Mouse (Mus musculus): ENCODE measurements around the gene Zkscan5.
"Not testable (repeated sequence)": the region's sequence is repeated elsewhere in the genome, so short reads cannot be mapped to it uniquely, and the experiment has no call there.

The Zkscan5 gene

DNA sequence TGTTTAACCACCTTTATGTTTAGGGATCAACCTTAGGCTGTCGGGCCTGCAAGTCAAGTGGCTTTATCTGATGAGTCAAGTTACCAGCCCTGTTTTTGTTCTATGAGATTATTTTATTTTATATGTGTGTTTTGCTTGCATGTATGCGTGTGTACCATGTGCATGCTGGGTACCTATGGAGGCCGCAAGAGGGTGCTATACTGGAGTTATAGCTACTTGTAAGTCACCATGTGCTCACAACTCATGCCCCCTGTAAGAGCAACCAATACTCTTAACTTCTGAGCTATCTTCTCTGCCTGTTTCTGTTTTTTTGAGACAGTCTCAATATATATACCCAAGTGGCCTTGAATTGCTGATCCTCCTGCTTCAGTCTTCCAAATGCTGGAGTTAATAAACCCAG, 9.1 kb downstream of the Zkscan5 start:
- no peak for DNase-seq (ENCODE audit: low read depth, low spot score)

DNA sequence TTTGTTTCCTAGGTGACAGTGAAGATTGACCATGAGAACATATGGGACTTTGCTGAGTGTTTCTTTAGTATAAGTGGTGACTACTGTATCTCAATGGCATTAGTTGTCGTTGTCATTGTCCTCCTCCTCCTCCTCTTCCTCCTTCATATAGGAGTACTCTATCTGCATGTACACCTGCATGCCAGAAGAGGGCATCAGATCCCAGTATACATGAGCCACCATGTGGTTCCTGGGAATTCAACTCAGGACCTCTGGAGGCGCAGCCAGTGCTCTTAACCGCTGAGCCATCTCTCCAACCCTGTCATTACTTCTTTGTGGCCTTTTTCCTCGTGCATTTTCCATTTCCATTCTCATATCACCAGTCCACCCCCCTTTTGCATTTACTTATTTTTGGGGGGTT, 10.3 kb downstream of the Zkscan5 start:
- no peak for DNase-seq (ENCODE audit: low read depth, low spot score)

DNA sequence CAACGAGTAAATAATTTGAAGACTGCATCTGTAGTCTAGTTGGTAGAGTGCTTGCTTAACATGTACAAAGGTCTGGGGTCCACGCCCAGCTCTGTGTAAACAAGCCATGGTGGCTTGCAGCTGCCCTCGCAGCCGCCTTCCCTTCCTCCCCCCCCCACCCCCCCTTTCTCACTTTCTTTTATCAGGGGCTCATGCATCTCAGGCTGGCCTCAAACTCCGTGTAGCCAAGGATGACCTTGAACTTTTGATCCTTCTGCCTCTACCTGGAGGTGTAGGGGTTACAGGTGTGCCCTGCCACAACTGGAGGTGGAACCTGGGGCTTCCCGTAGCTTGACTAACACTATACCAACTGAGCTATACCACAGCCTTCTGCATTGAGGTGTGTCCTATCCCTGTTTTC, 13.4 kb downstream of the Zkscan5 start:
- no peak for DNase-seq (ENCODE audit: low read depth, low spot score)

DNA sequence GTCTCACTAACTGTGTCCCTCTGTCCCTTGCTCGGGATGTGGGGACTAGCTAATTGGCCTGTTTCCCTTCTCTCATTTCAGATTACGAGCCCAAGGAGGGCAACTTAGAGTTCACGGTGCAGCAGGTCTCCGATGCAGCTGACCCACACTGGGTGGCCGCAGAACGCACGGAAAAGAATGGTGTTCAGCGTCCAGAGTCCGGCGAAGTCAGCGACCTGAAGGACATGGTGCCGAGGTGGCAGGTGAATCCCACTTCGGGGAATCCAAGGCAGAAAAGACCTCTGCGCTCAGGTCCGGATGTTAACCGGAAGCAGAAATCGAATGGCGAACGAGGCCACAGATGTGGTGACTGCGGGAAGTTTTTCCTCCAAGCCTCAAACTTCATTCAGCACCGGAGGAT, 13.8 kb downstream of the Zkscan5 start:
- no peak for DNase-seq (ENCODE audit: low read depth, low spot score)

DNA sequence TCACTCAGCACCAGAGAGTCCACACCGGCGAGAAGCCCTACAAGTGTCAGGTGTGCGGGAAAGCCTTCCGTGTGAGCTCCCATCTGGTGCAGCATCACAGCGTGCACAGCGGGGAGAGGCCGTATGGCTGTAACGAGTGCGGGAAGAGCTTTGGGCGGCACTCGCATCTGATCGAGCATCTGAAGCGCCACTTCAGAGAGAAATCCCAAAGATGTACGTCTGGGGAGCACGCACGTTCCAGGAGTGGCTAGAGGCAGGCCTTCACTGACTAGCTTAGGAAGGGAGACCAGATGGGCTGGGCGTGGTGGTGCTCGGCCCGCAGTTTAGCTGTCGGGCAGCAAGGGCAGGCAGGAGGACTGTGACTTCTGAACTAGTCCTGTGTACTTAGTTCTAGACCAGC, 14.3 kb downstream of the Zkscan5 start:
- DNase-seq (ENCODE audit: low read depth, low spot score): no peak

DNA sequence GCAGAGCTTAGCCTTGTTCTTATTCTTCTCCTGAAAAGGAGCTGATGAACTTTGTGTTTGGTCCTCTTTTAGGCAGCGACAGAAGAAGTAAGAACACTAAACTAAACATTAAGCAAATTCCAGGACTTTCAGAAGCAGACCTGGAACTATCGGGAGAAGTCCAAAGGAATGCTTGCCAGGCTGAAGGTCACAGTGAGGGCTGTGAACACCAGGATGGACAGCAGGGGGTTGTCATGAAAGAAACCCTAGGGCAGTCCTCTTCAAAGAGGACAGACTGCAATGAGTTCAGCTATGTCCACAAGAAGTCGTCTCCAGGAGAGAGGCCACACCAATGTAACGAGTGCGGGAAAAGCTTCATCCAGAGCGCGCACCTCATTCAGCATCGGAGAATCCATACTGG, 15.6 kb downstream of the Zkscan5 start:
- DNase-seq (ENCODE audit: low read depth, low spot score): no peak

DNA sequence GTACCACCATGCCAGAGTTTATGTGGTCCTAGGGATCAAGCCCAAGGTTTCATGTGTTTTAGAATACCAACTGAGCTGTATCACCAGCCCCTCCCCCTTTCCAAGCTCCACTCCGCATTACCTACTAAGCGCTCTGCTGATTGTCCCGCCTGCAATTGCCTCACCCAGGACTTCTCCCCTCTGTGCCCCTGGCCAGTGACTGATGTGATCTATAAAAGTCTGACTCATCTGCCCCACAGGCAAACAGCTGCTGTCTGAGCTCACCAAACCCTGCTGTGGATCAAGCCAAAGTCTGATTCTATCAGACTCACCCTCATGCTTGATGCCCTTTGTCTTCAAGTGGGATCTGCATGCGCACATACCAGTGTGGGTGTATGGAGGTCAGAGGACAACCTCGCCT, 18.5 kb downstream of the Zkscan5 start:
- no peak for DNase-seq (ENCODE audit: low read depth, low spot score)

DNA sequence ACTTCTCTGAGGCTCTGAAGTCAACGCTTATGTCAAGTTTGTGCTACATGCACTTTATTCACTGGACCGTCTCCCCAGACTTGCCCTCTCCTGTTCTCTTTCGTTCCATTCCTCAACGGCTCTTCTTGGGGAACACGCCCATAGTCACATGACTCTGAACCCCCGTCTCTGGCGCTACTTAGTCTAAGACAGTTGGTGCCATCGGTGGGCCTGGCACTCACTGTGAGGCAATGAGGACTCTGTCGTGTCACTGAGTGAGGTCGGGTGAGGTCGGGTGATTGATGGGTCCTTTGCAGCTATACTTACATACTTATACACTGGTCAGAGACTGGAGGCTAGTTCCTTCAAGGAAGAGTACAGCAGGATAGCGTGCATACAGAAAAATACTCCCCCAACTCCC, 19.0 kb downstream of the Zkscan5 start:
- DNase-seq (ENCODE audit: low read depth, low spot score): no peak

DNA sequence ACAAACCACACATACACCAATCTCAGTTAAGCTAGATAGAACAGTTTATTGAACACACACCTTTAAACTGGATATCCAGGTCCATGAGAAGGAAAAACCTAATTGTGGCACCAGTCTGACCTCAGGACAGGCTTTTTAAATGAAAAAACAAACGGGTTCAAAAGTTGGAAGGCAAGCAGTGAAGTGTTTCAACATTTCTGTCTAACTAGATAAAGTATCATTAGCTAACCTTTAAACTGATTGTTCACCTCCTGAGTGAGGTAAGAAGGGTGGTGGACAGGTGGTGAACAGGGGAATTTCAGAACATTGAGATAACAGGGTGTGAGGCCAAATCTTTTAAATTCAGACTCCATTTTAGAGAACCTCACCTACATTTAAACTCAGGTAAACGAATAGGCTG, 22.1 kb downstream of the Zkscan5 start:
- DNase-seq (ENCODE audit: low read depth, low spot score): no peak

DNA sequence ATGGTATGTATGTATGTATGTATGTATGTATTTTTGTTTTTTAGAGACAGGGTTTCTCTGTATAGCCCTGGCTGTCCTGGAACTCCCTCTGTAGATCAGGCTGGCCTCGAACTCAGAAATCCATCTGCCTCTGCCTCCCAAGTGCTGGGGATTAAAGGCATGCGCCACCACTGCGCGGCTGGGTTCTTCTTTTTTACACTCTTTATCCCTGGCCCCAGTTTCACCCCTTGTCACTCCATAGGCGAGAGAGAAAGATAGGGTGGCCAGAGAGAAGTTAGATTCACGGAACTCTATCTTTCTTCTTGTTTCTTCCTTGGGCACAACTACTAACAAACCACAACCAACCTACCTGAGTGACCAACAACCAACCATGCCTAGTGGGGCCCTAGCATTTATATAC, 24.9 kb downstream of the Zkscan5 start:
- DNase-seq (ENCODE audit: low read depth, low spot score): not testable (repeated sequence)

DNA sequence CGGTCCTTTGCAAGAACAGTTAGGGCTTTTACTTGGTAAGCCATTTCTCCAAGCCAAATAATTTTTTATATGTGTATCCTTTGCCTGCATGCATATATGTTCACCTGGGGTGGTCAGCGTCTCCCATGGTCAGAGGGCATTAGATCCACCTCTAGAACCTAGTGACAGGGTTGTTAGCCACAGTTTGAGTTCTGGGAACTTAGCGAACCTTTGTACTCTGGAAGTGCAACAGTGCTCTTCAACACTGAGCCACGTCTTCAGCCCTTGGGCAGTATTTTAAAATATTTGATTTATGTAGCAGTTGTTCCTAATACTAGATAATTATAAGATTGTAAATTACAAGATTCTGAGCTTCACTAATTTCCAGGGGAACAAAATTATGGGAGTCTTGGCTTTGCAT, 26.3 kb downstream of the Zkscan5 start:
- DNase-seq (ENCODE audit: low read depth, low spot score): no peak

DNA sequence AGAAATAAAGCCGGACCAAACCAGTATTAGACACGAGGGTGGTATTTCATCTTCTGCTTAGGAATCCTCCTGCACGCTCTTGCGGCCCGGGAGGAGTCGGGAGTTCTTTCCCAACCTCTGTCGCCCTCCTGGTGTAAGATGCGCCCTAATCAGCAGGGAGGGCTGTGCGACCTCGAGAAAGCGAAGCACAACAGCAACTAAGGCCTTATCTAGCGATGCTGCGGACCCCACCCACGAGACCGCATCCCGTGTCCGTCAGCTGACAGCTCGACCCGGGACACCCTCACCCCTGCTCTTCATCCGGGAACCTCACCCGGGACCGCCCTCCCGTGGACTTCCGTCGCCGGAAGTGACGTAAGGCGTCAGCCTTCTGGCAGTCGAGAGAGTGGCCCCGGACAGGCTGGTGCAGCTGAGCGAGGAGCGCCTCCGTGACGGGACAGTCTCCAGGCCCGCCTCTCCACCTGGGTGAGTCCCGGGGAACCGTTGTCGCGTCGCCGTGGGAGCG, 27.1 kb downstream of the Zkscan5 start, which contains the start of gene Zfp655:
Gene Zfp655 (plus strand): TSS at position 349 of the 505 bp plus-strand sequence.
- peak; percentile 98 for DNase-seq (ENCODE audit: low read depth, low spot score)

DNA sequence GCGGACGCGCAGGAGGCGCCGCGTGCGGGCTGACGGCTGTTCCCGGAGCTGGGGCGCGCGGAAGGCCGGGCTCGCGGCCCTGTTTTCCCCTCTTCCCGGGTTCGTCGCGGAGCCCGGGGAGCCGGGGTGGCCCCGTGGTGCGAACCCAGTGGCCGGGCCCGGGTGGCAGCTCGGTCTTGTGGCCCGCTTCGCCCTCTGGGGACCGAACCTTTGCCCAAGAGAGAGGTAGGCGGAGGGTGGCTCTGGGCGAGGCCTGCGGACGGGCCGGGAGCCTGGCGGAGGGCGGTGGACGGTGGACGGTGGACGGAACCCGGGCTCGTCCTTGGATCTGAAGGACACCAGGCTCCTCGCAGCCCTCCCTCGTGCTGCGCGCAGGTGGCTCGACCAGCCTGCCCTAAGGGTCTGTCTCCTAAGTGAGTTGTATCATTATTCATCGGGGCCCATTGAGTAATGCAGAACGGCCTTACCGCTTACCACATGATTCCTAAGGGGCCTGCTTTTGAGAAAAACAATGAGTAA, 27.6 kb downstream of the Zkscan5 start:
- DNase-seq (ENCODE audit: low read depth, low spot score): no peak

DNA sequence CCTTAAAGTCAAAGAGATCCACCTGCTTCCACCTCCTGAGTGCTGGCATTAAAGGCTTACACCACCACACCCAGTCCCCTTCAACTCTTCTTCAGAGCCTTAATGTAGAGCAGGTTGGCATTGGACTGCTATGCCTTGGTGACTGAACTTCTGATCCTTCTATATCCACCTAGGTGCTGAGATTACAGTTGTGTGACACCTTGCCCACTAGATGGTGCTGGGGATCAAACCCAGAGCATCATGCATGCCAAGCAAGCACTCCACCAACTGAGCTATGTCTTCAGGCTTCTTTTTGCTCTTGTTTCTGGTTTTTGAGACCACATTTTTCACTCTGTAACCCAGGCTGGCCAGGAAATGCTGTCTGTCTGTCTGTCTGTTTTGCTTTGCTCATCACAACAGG, 30.3 kb downstream of the Zkscan5 start:
- peak; percentile 62 for DNase-seq (ENCODE audit: low read depth, low spot score)

DNA sequence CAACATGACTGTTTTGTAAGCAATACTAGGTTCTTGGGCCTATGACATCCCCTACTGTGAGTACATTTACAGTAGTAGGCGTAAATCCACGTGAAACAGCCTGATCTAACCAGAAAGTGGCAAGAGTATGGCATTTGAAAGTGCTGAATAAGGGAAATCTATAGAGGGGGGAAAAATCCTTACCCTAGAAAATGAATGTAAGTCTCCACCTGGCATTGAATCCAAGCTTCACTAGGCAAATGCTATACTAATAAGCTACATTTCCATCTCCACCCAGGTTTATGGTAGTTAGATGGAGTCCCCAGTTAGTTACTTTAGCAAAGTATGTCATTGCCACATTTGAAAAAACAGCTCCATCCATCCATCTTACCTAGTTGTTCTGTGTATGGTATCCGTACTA, 45.2 kb downstream of the Zkscan5 start:
- no peak for DNase-seq (ENCODE audit: low read depth, low spot score)

All from CD4-positive helper T cell, adult 2 months (primary cell).